Mouse (Mus musculus) thymus, adult 18-20 months (tissue): ENCODE results near the gene Macc1.
"Not testable (repeated sequence)": the region's sequence is repeated elsewhere in the genome, so short reads cannot be mapped to it uniquely, and the experiment has no call there.

Source experiments
- DNase-seq, 2 experiments: peaks; one replicate each; pipeline ENCODE4 v3.0.0; 2022; ENCODE audit warnings: mixed read lengths in 2 of 2

Gene Macc1

GRCm38 (mm10) chr12:119313970-119314369, at the start of gene Macc1:
TSS of gene Macc1 (plus strand) at chr12:119314270.
- no peak for DNase-seq

GRCm38 (mm10) chr12:119264506-119264905, 49.6 kb upstream of the Macc1 start:
- no peak for DNase-seq

GRCm38 (mm10) chr12:119268723-119269122, 45.3 kb upstream of the Macc1 start:
- DNase-seq = no peak

- DNase-seq = no peak
Observed at GRCm38 (mm10) chr12:119270036-119270435, 44.0 kb upstream of the Macc1 start.

- DNase-seq = no peak
Observed at GRCm38 (mm10) chr12:119271964-119272363, 42.1 kb upstream of the Macc1 start.

GRCm38 (mm10) chr12:119273605-119274004, 40.5 kb upstream of the Macc1 start:
- no peak for DNase-seq

GRCm38 (mm10) chr12:119276282-119276681, 37.8 kb upstream of the Macc1 start:
- no peak for DNase-seq

GRCm38 (mm10) chr12:119291618-119292017, 22.5 kb upstream of the Macc1 start:
- DNase-seq = no peak

GRCm38 (mm10) chr12:119303618-119304017, 10.5 kb upstream of the Macc1 start:
- no peak for DNase-seq

GRCm38 (mm10) chr12:119313014-119313763, 881 bp upstream of the Macc1 start:
- no peak for DNase-seq

- no peak for DNase-seq
Observed at GRCm38 (mm10) chr12:119318799-119319198, 4.7 kb downstream of the Macc1 start.

GRCm38 (mm10) chr12:119325400-119325799, 11.3 kb downstream of the Macc1 start:
- no peak for DNase-seq

- no peak for DNase-seq
Observed at GRCm38 (mm10) chr12:119330644-119331043, 16.6 kb downstream of the Macc1 start.

- DNase-seq = no peak
Observed at GRCm38 (mm10) chr12:119333376-119333775, 19.3 kb downstream of the Macc1 start.

- not testable (repeated sequence) for DNase-seq
Observed at GRCm38 (mm10) chr12:119352579-119352978, 38.5 kb downstream of the Macc1 start.

GRCm38 (mm10) chr12:119357418-119358241, 43.6 kb downstream of the Macc1 start:
- DNase-seq = no peak

- DNase-seq = no peak
Observed at GRCm38 (mm10) chr12:119358242-119358515, 44.1 kb downstream of the Macc1 start.

GRCm38 (mm10) chr12:119365041-119365440, 51.0 kb downstream of the Macc1 start:
- no peak for DNase-seq

- no peak for DNase-seq
Observed at GRCm38 (mm10) chr12:119369832-119370231, 55.8 kb downstream of the Macc1 start.

- DNase-seq = no peak
Observed at GRCm38 (mm10) chr12:119372359-119372758, 58.3 kb downstream of the Macc1 start.

- no peak for DNase-seq
Observed at GRCm38 (mm10) chr12:119376879-119377278, 62.8 kb downstream of the Macc1 start.

GRCm38 (mm10) chr12:119381839-119382238, 67.8 kb downstream of the Macc1 start:
- no peak for DNase-seq

- no peak for DNase-seq
Observed at GRCm38 (mm10) chr12:119386243-119386642, 72.2 kb downstream of the Macc1 start.

GRCm38 (mm10) chr12:119386650-119387049, 72.6 kb downstream of the Macc1 start:
- DNase-seq = no peak
